9 mouse cellular contexts compared by ENCODE assay signal in genomic region chr11:60107449-60107848, GRCm38 (mm10). TPM values are rescaled to one million over a fixed set of nuclear protein-coding genes. Genes with fewer than 3 reads are reported as not detected.
DNase-seq lines count a peak whose midpoint lies in the region; ATAC-seq lines count a peak whose summit lies in the region.
"Had no signal": no experiment of that assay in that cellular context is flagged by ENCODE, and none has a peak within 500 bp of the region (broad histone marks: within the 10 kb centered on the region; RNA-seq: fewer than 3 reads in every experiment).

No protein-coding gene starts in this region.

- intact Hi-C loops in heart, postnatal 25 days (cut with DNase I) = loop anchor here (5.0 kb wide), 1 partner anchor 35 kb away; no protein-coding TSS in a partner anchor

- H3K9ac ChIP-seq in heart, embryonic 12.5 days = peak overlapping the region; percentile 99; the same call in 1 of the 2 replicates
- H3K9ac ChIP-seq in limb, embryonic 11.5 days (ENCODE audit: low read length) = no peak overlapping the region
- no peak overlapping the region for H3K9ac ChIP-seq in stomach, embryonic 14.5 days (replicated peaks; ENCODE audit: low read depth, low read length)

- H3K4me3 ChIP-seq in heart, embryonic 12.5 days = peak overlapping the region; percentile 95; the same call in 1 of the 2 replicates
- H3K4me3 ChIP-seq in megakaryocyte, embryonic 14.5 days (replicated peaks) = peak overlapping the region; percentile 96
- peak overlapping the region; percentile 99 for H3K4me3 ChIP-seq in limb, embryonic 11.5 days (ENCODE audit: low read depth, low read length)
- H3K4me3 ChIP-seq in stomach, embryonic 14.5 days (ENCODE audit: low read depth, low read length) = no peak overlapping the region

- no peaks in the 10 kb centered on the region for H3K36me3 ChIP-seq in heart, embryonic 12.5 days
- H3K36me3 ChIP-seq in megakaryocyte, embryonic 14.5 days (replicated peaks; ENCODE audit: low read length) = peaks cover 24% of the 10 kb centered on the region
- no peaks in the 10 kb centered on the region for H3K36me3 ChIP-seq in limb, embryonic 11.5 days (ENCODE audit: control insufficient read depth, insufficient read depth, low read length)
- H3K36me3 ChIP-seq in stomach, embryonic 14.5 days (ENCODE audit: control insufficient read depth, insufficient read depth, low read length) = no peaks in the 10 kb centered on the region

- H3K9me3 ChIP-seq in heart, embryonic 12.5 days (replicated peaks) = no peaks in the 10 kb centered on the region
- H3K9me3 ChIP-seq in megakaryocyte, embryonic 14.5 days = no peaks in the 10 kb centered on the region
- H3K9me3 ChIP-seq in limb, embryonic 11.5 days (ENCODE audit: control insufficient read depth, low read length) = no peaks in the 10 kb centered on the region
- no peaks in the 10 kb centered on the region for H3K9me3 ChIP-seq in stomach, embryonic 14.5 days (ENCODE audit: control insufficient read depth, low read depth, low read length)

- H3K4me2 ChIP-seq in heart, embryonic 12.5 days = peak overlapping the region; percentile 80
- H3K4me2 ChIP-seq in limb, embryonic 11.5 days (ENCODE audit: low read depth, severe bottlenecking) = peak overlapping the region; percentile 77
- peak overlapping the region; percentile 57 for H3K4me2 ChIP-seq in stomach, embryonic 14.5 days (replicated peaks; ENCODE audit: low read depth, low read length)

- 76% methylated on average over 3 of the region's 3 CpGs for WGBS in heart, embryonic 12.5 days
- WGBS in limb, embryonic 11.5 days = 88% methylated on average over 3 of the region's 3 CpGs
- WGBS in stomach, embryonic 14.5 days = 58% methylated on average over 3 of the region's 3 CpGs

- H3K27me3 ChIP-seq in heart, embryonic 12.5 days (replicated peaks) = no peaks in the 10 kb centered on the region
- H3K27me3 ChIP-seq in megakaryocyte, embryonic 14.5 days (replicated peaks) = no peaks in the 10 kb centered on the region
- H3K27me3 ChIP-seq in limb, embryonic 11.5 days (ENCODE audit: control insufficient read depth, insufficient read depth, low read length) = no peaks in the 10 kb centered on the region
- H3K27me3 ChIP-seq in stomach, embryonic 14.5 days (ENCODE audit: control insufficient read depth, insufficient read depth, low read length) = no peaks in the 10 kb centered on the region

- H3K4me1 ChIP-seq in heart, embryonic 12.5 days (replicated peaks) = peaks cover 75% of the 10 kb centered on the region
- H3K4me1 ChIP-seq in megakaryocyte, embryonic 14.5 days = peaks cover 81% of the 10 kb centered on the region
- H3K4me1 ChIP-seq in limb, embryonic 11.5 days (ENCODE audit: control insufficient read depth, insufficient read depth, low read length) = peaks cover 42% of the 10 kb centered on the region
- peaks cover 60% of the 10 kb centered on the region for H3K4me1 ChIP-seq in stomach, embryonic 14.5 days (ENCODE audit: control insufficient read depth, insufficient read depth, low read length)

- DNase-seq in heart, postnatal 25 days (ENCODE audit: low spot score) = no peak
- DNase-seq in limb, embryonic 11.5 days (ENCODE audit: low spot score) = no peak
- DNase-seq in right cerebral cortex, adult 18-20 months = no peak
- no peak for DNase-seq in frontal cortex, adult 2 months (ENCODE audit: extremely low spot score in 1 of 2, low spot score in 1 of 2)
- DNase-seq: kidney, postnatal 36 days had no signal

- ATAC-seq in heart, embryonic 12.5 days (ENCODE audit: insufficient number of reproducible peaks, low FRiP score) = no peak
- no peak for ATAC-seq in megakaryocyte, adult 5-6 weeks (ENCODE audit: poor library complexity, severe bottlenecking)
- ATAC-seq in limb, embryonic 11.5 days (ENCODE audit: insufficient number of reproducible peaks, low FRiP score, low TSS enrichment, low read depth) = no peak
- ATAC-seq in stomach, embryonic 14.5 days (ENCODE audit: insufficient number of reproducible peaks, insufficient read depth, low FRiP score, low read depth) = no peak

- H3K27ac ChIP-seq in heart, embryonic 12.5 days (ENCODE audit: poor library complexity, severe bottlenecking) = peak overlapping the region; percentile 98
- peak overlapping the region; percentile 95; the same call in 1 of the 2 replicates for H3K27ac ChIP-seq in limb, embryonic 11.5 days (replicated peaks; ENCODE audit: low read depth, low read length)
- H3K27ac ChIP-seq in stomach, embryonic 14.5 days (ENCODE audit: low read length) = peak overlapping the region; percentile 99

RNA-seq across cellular contexts. Expression of gene Rai1, which starts 2.6 kb away (rescaled TPM):
- 22.2 and 29.9 TPM in 2 replicates for polyA plus RNA-seq in heart, embryonic 12.5 days (2016; fragmentation: Nextera tagmentation; extraction: Ambion mirVana)
- total RNA-seq in heart, postnatal 25 days (2021) = 10 to 100 TPM; 23.4 to 24.4 TPM
- 46.9 and 62.9 TPM in 2 replicates for polyA plus RNA-seq in megakaryocyte, embryonic 14.5 days (2012; ENCODE audit: insufficient read depth, low replicate concordance)
- total RNA-seq in megakaryocyte, adult 5-6 weeks (2015) = 13.9 and 14.2 TPM in 2 replicates
- 7.8 TPM in 2 replicates for total RNA-seq in megakaryocyte, adult 5-6 weeks (2017)
- 35.5 and 36.0 TPM in 2 replicates for polyA plus RNA-seq in limb, embryonic 11.5 days (2014; fragmentation: Nextera tagmentation; extraction: Ambion mirVana)
- polyA plus RNA-seq in stomach, embryonic 14.5 days (2014; fragmentation: Nextera tagmentation; extraction: Ambion mirVana) = 29.1 and 30.6 TPM in 2 replicates
- 47.8 and 53.3 TPM in 2 replicates for polyA plus RNA-seq in frontal cortex, adult 2 months (2012; rRNA removed)
